In genomic region chr6:62620543-62620942, GRCm38 (mm10) we compare ENCODE assay signal across 26 mouse cellular contexts.
A peak's percentile ranks its signal among the peaks of the same experiment; 100 is the strongest.
DNase-seq lines count a peak whose midpoint lies in the region; ATAC-seq and TF ChIP-seq lines count a peak whose summit lies in the region.
"Had no signal": no experiment of that assay in that cellular context is flagged by ENCODE, and none has a peak within 500 bp of the region (broad histone marks: within the 10 kb centered on the region; RNA-seq: fewer than 3 reads in every experiment).

No protein-coding gene starts in this region.

- H3K36me3 ChIP-seq in forebrain, embryonic 16.5 days (ENCODE audit: control insufficient read depth, insufficient read depth), result no peaks in the 10 kb centered on the region
- no peaks in the 10 kb centered on the region for H3K36me3 ChIP-seq in forebrain, embryonic 10.5 days (replicated peaks)
- H3K36me3 ChIP-seq in lung, embryonic 16.5 days (ENCODE audit: control insufficient read depth, insufficient read depth, low read length), result no peaks in the 10 kb centered on the region
- H3K36me3 ChIP-seq in stomach, embryonic 14.5 days (ENCODE audit: control insufficient read depth, insufficient read depth, low read length), result no peaks in the 10 kb centered on the region
- H3K36me3 ChIP-seq in stomach, postnatal 0 days (ENCODE audit: control insufficient read depth, insufficient read depth, low read length), result no peaks in the 10 kb centered on the region
- no peaks in the 10 kb centered on the region for H3K36me3 ChIP-seq in hindbrain, embryonic 16.5 days (ENCODE audit: control insufficient read depth, insufficient read depth, low read length)
- H3K36me3 ChIP-seq: embryonic facial prominence, embryonic 13.5 days; G1E; hindbrain, embryonic 15.5 days; kidney, embryonic 15.5 days; liver, embryonic 12.5 days had no signal

- no peaks in the 10 kb centered on the region for H3K9me3 ChIP-seq in forebrain, embryonic 16.5 days (ENCODE audit: control insufficient read depth, low read length)
- H3K9me3 ChIP-seq in forebrain, embryonic 10.5 days, result no peaks in the 10 kb centered on the region
- no peaks in the 10 kb centered on the region for H3K9me3 ChIP-seq in lung, embryonic 16.5 days (ENCODE audit: control insufficient read depth, low read length)
- no peaks in the 10 kb centered on the region for H3K9me3 ChIP-seq in stomach, embryonic 14.5 days (ENCODE audit: control insufficient read depth, low read depth, low read length)
- no peaks in the 10 kb centered on the region for H3K9me3 ChIP-seq in stomach, postnatal 0 days (ENCODE audit: control insufficient read depth, low read length)
- H3K9me3 ChIP-seq in hindbrain, embryonic 16.5 days (ENCODE audit: control insufficient read depth, low read length), result no peaks in the 10 kb centered on the region
- H3K9me3 ChIP-seq: embryonic facial prominence, embryonic 13.5 days; G1E; hindbrain, embryonic 15.5 days; kidney, embryonic 15.5 days; liver, embryonic 12.5 days had no signal

- 0 out of 2 replicates have a peak, but pooled peaks have one; percentile 33 for ATAC-seq in forebrain, embryonic 16.5 days
- ATAC-seq in lung, embryonic 16.5 days (ENCODE audit: low read depth), result peak; percentile 87
- ATAC-seq in stomach, embryonic 14.5 days (ENCODE audit: insufficient number of reproducible peaks, insufficient read depth, low FRiP score, low read depth), result peak; percentile 84
- ATAC-seq in stomach, postnatal 0 days (ENCODE audit: low FRiP score, low TSS enrichment), result no peak
- ATAC-seq in hindbrain, embryonic 16.5 days, result no peak
- ATAC-seq: forebrain, postnatal 0 days; liver, embryonic 12.5 days; Patski had no signal

- no peak for DNase-seq in forebrain, embryonic 10.5 days (ENCODE audit: extremely low spot score, low spot score)
- no peak for DNase-seq in lung, adult 18-20 months
- no peak for DNase-seq in stomach, postnatal 0 days (ENCODE audit: low spot score)
- DNase-seq in urinary bladder, postnatal 36 days (ENCODE audit: low spot score in 2 of 2), result no peak
- DNase-seq: adrenal gland, postnatal 36 days; cerebellum, adult 11 months; cerebellum, adult 9-11 months; forebrain, postnatal 0 days; gastrocnemius, postnatal 14 days; heart, adult 11 months; kidney, adult 11 months; kidney, postnatal 36 days; layer of hippocampus, postnatal 36 days; thymus, postnatal 25 days had no signal

- H3K4me3 ChIP-seq in forebrain, embryonic 16.5 days (replicated peaks; ENCODE audit: low read length), result no peak overlapping the region
- no peak overlapping the region for H3K4me3 ChIP-seq in forebrain, embryonic 10.5 days
- no peak overlapping the region for H3K4me3 ChIP-seq in lung, embryonic 16.5 days (ENCODE audit: low read length)
- no peak overlapping the region for H3K4me3 ChIP-seq in stomach, embryonic 14.5 days (ENCODE audit: low read depth, low read length)
- H3K4me3 ChIP-seq in stomach, postnatal 0 days (ENCODE audit: low read depth, low read length), result no peak overlapping the region
- H3K4me3 ChIP-seq in hindbrain, embryonic 16.5 days (ENCODE audit: low read length), result no peak overlapping the region
- H3K4me3 ChIP-seq: embryonic facial prominence, embryonic 13.5 days; hindbrain, embryonic 15.5 days; kidney, embryonic 15.5 days; liver, embryonic 12.5 days had no signal

- no peak overlapping the region for H3K9ac ChIP-seq in forebrain, embryonic 16.5 days (replicated peaks; ENCODE audit: low read depth, low read length)
- H3K9ac ChIP-seq in lung, embryonic 16.5 days (ENCODE audit: low read length), result no peak overlapping the region
- H3K9ac ChIP-seq in stomach, embryonic 14.5 days (replicated peaks; ENCODE audit: low read depth, low read length), result no peak overlapping the region
- no peak overlapping the region for H3K9ac ChIP-seq in stomach, postnatal 0 days (ENCODE audit: low read length)
- no peak overlapping the region for H3K9ac ChIP-seq in hindbrain, embryonic 16.5 days (ENCODE audit: low read depth, low read length)
- H3K9ac ChIP-seq: embryonic facial prominence, embryonic 13.5 days; forebrain, postnatal 0 days; hindbrain, embryonic 15.5 days; kidney, embryonic 15.5 days; liver, embryonic 12.5 days had no signal

- TF ChIP-seq EP300 in stomach, postnatal 0 days (optimal IDR thresholded peaks at IDR 0.05), result no peak

- no peaks in the 10 kb centered on the region for H3K27me3 ChIP-seq in forebrain, embryonic 16.5 days (replicated peaks; ENCODE audit: control insufficient read depth, insufficient read depth, low read length)
- H3K27me3 ChIP-seq in forebrain, embryonic 10.5 days (ENCODE audit: poor library complexity, severe bottlenecking), result no peaks in the 10 kb centered on the region
- H3K27me3 ChIP-seq in lung, embryonic 16.5 days (ENCODE audit: control insufficient read depth, insufficient read depth, low read depth, low read length), result no peaks in the 10 kb centered on the region
- H3K27me3 ChIP-seq in stomach, embryonic 14.5 days (ENCODE audit: control insufficient read depth, insufficient read depth, low read length), result no peaks in the 10 kb centered on the region
- no peaks in the 10 kb centered on the region for H3K27me3 ChIP-seq in stomach, postnatal 0 days (ENCODE audit: control insufficient read depth, insufficient read depth, low read length)
- H3K27me3 ChIP-seq in hindbrain, embryonic 16.5 days (replicated peaks; ENCODE audit: control insufficient read depth, insufficient read depth, low read length), result no peaks in the 10 kb centered on the region
- H3K27me3 ChIP-seq: CH12.LX; embryonic facial prominence, embryonic 13.5 days; hindbrain, embryonic 15.5 days; kidney, embryonic 15.5 days; liver, embryonic 12.5 days; Patski had no signal

- H3K27ac ChIP-seq in forebrain, embryonic 16.5 days (ENCODE audit: low read length), result no peak overlapping the region
- no peak overlapping the region for H3K27ac ChIP-seq in forebrain, embryonic 10.5 days
- no peak overlapping the region for H3K27ac ChIP-seq in lung, embryonic 16.5 days (ENCODE audit: low read length)
- no peak overlapping the region for H3K27ac ChIP-seq in stomach, embryonic 14.5 days (ENCODE audit: low read length)
- H3K27ac ChIP-seq in stomach, postnatal 0 days (replicated peaks), result no peak overlapping the region
- no peak overlapping the region for H3K27ac ChIP-seq in hindbrain, embryonic 16.5 days (ENCODE audit: low read depth, low read length)
- H3K27ac ChIP-seq: embryonic facial prominence, embryonic 13.5 days; hindbrain, embryonic 15.5 days; kidney, embryonic 15.5 days; liver, embryonic 12.5 days had no signal

- no peak overlapping the region for H3K4me2 ChIP-seq in forebrain, embryonic 16.5 days (ENCODE audit: low read length)
- no peak overlapping the region for H3K4me2 ChIP-seq in lung, embryonic 16.5 days (ENCODE audit: low read depth, low read length)
- H3K4me2 ChIP-seq in stomach, embryonic 14.5 days (replicated peaks; ENCODE audit: low read depth, low read length), result no peak overlapping the region
- no peak overlapping the region for H3K4me2 ChIP-seq in stomach, postnatal 0 days (replicated peaks; ENCODE audit: low read depth)
- no peak overlapping the region for H3K4me2 ChIP-seq in hindbrain, embryonic 16.5 days (ENCODE audit: low read length)
- H3K4me2 ChIP-seq: embryonic facial prominence, embryonic 13.5 days; heart, embryonic 11.5 days; hindbrain, embryonic 15.5 days; kidney, embryonic 15.5 days; liver, embryonic 12.5 days had no signal

- no peaks in the 10 kb centered on the region for H3K4me1 ChIP-seq in forebrain, embryonic 16.5 days (replicated peaks; ENCODE audit: control insufficient read depth, insufficient read depth, low read length)
- H3K4me1 ChIP-seq in forebrain, embryonic 10.5 days, result no peaks in the 10 kb centered on the region
- no peaks in the 10 kb centered on the region for H3K4me1 ChIP-seq in lung, embryonic 16.5 days (replicated peaks; ENCODE audit: control insufficient read depth, insufficient read depth, low read length)
- H3K4me1 ChIP-seq in stomach, embryonic 14.5 days (ENCODE audit: control insufficient read depth, insufficient read depth, low read length), result no peaks in the 10 kb centered on the region
- no peaks in the 10 kb centered on the region for H3K4me1 ChIP-seq in stomach, postnatal 0 days (replicated peaks; ENCODE audit: control insufficient read depth, insufficient read depth)
- no peaks in the 10 kb centered on the region for H3K4me1 ChIP-seq in hindbrain, embryonic 16.5 days (ENCODE audit: control insufficient read depth, insufficient read depth, low read depth, low read length)
- H3K4me1 ChIP-seq: embryonic facial prominence, embryonic 13.5 days; hindbrain, embryonic 15.5 days; kidney, embryonic 15.5 days; liver, embryonic 12.5 days had no signal

- TF ChIP-seq CTCF in stomach, postnatal 0 days (IDR thresholded peaks at IDR 0.05; ENCODE audit: low read depth), result no peak

Comparison
In these comparisons a context has a peak if more than half of its experiments do, and no peak if none do; other contexts are left out.
1. ATAC-seq: peak in forebrain, embryonic 16.5 days (single experiment), lung, embryonic 16.5 days (single experiment) and stomach, embryonic 14.5 days (single experiment); none in stomach, postnatal 0 days (single experiment) and hindbrain, embryonic 16.5 days (single experiment).